Mouse (Mus musculus) yolk sac, embryonic 10.5 days (tissue): Measurements from ENCODE around the gene Pard6b.
"Not testable (repeated sequence)": the region's sequence is repeated elsewhere in the genome, so short reads cannot be mapped to it uniquely, and the experiment has no call there.

Source experiments
- DNase-seq: peaks from one replicate; pipeline ENCODE4 v3.0.0-alpha.2; 2017; ENCODE audit warnings: low spot score

Gene Pard6b

DNA sequence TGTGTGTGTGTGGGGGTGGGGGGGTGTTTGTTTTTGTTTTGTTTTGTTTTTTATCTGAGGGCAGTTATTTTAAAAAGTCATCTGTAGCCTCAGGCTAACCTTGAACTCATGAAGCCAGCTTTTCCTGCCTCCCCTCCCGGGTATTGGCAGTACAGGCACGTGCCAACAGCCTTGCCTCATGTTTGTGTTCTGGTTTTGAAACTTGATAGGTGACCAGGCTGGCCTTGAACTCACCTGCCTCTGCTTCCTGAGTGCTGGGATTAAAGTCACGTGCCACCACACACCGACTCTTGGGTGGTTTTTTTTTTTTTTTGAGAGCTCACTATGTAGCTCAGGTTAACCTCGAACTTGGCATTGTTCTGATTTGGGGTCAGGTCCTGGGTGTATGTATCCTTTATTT, 21.0 kb downstream of the Pard6b start:
- DNase-seq, result no peak

GRCm38 (mm10) chr2:168103341-168103740, 22.5 kb downstream of the Pard6b start:
- DNase-seq, result no peak

GRCm38 (mm10) chr2:168104375-168105144, 23.8 kb downstream of the Pard6b start:
- DNase-seq, result peak; percentile 90

- peak; percentile 92 for DNase-seq
Measured at GRCm38 (mm10) chr2:168105271-168105670, 24.5 kb downstream of the Pard6b start.

DNA sequence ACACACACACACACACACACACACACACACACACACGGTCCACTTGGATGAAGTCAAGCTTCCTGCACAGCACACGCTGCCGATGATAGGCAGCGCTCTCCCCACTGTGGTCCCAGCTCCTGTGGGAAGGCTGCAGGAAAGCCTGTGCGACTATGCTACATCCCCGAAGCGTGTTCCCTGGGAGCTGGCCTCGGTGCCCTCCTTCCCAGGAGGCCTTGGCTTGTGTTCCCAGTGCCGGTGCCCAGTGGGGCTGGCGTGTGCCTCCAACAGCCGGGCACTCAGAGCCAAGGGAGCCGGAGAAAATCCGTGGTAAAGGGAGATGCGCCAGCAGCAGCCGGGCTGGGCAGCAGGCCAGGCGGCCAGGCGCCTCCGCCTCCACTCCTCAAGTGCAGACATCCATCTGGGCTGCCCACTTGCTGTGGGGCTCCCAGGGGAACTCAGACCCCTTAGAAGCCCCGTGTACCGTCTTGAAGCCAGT, 25.9 kb downstream of the Pard6b start:
- DNase-seq, result no peak

DNA sequence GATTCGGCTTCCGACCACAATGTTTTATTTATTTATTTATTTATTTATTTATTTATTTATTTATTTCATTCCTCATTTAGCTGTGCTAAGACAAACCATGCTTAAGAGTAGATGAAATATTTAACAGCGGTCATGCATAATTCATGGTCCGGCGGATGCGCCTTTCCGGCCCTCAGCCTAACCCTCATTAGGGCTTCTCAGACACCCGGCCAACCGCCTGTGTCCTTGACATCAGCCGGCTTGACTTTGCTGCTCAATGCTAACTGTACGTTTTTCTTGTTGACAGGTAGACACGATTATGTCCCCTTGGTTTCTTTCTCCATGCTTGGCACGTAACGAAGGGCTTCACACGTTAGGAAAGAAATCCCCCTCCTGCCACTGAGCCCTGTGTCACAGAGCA, 26.6 kb downstream of the Pard6b start:
- no peak for DNase-seq

GRCm38 (mm10) chr2:168107901-168108300, 27.1 kb downstream of the Pard6b start:
- not testable (repeated sequence) for DNase-seq

DNA sequence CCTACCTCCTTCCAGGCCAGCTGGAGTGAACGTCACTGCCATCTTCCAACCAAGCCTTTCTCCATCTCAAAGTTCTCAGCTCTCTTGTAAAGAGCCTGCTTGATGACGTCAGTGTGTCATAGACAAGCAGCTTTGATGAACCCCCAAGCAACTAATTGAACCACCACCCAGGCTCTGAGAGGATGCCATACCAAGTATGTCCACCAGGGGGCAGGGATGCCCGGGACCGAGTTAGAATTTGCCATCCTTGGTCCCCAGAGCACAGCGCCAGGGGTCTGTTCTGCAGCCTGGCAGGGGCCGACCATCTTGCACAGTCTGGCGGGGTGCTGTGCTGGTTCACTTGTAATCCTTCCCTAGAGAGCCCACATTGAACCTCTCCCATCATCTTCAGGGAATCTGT, 31.1 kb downstream of the Pard6b start:
- no peak for DNase-seq

DNA sequence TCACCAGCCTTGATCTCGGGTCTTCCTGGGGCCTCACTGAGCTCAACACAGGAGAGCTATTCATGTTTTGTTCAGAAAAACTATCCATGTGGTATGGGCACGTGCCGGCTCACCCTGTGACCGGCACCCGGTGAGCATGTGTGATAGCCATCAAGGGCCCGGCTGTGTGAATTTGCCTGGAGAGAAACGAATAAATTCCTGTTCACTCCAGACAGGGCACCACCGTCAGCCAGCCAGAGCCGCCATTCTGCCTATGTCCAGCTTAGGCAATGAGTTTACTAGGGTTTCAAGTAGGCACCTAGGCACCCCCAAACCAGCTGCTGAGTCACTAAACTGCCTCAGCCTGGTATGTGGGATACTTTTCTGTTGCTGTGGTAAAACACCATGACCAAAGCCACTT, 32.5 kb downstream of the Pard6b start:
- no peak for DNase-seq

GRCm38 (mm10) chr2:168113692-168114091, 32.9 kb downstream of the Pard6b start:
- DNase-seq, result no peak

DNA sequence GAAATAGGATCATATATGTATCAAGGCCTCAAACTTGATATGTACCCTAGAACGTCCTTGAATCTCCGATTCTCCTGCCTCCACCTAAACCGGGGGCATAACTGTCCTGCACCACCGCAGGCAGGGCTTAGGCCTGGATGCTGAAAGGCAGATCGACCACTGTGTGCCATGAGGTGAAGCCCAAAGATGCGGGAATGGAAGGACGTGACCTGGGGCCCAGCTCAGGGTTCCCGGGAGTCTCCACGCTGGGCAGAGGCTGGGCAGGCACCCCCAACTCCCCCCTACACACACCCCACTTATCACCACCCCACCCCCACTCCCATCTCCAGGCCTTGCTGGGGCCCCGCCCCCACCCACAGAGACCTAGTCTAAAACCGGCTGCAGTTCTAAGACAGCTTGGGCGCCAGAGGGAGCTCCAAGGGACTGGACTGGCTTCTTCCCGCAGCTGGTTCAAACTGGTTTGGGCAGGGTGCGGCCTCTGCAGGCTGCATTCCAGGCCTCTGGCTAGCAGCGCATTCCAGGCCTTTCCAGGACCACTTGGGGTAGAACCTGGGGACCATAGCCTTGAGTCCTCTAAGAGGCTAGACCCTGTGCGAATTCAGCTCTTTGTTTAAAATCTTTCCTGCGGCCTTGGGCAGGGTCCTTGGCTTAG, 34.0 kb downstream of the Pard6b start:
- peak; percentile 92 for DNase-seq

DNA sequence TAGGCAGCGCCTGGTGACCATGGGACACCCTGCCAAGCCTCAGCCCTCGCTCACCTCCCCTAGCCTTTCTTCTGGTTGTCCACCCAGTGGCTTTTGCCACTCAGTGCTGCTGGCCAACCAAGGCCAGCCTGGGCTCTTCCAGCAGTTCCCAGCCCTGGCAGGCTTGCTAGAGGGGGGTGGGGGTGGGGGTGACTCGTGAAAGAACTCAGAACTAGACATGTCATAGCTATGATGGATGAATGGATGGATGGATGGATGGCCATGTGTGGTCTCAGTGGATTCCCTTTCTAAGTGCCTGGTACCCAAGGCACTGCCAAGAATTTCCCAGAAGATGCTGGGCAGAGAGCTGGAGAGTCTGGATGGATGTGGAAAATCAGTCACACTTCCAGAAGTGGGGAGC, 35.0 kb downstream of the Pard6b start:
- DNase-seq, result no peak

DNA sequence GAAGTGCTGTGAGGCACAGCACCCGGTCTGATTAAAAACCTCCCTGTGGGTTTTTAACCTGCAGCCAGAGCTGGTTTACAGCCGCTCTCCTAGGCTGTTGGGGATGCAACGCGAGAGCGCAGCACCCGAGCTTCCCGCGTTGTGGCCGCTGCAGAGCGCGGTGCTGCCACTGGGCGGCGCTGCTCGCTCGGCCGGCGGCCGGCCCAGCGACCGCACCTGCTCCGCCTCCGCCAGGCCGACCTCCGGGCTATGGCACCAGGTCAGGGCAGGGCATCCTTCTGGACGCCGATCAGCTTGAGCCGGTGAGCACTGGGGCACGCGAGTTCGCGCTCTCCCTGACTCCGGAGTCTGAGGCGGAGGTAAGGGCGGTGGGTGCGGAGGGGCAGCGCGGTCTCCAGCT, 36.3 kb downstream of the Pard6b start:
- DNase-seq, result peak; percentile 78

GRCm38 (mm10) chr2:168117553-168117952, 36.7 kb downstream of the Pard6b start:
- DNase-seq, result no peak

DNA sequence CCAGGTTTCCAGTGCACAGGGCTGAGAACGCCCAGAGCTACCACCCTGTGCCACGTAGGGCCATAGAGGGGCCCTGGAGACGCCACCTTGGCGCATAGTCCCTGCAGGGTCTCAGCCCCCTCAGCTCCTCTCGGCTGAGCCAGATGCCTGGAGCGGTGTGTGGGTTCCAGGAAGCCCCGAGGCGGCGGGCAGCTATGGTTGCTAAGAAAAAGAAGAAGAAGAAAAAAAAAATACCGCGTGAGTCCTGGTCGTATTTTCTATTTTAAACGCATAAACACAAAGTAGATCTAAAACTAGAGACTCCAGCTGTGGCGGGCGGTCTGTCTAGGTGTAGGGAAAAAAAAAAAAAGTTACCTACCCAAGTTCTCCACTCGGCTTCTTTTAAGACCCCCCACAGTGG, 37.2 kb downstream of the Pard6b start:
- DNase-seq, result no peak

GRCm38 (mm10) chr2:168118456-168118855, 37.7 kb downstream of the Pard6b start:
- DNase-seq, result no peak

GRCm38 (mm10) chr2:168119123-168119522, 38.3 kb downstream of the Pard6b start:
- peak; percentile 2 for DNase-seq

- DNase-seq, result no peak
Measured at GRCm38 (mm10) chr2:168120906-168121305, 40.1 kb downstream of the Pard6b start.

DNA sequence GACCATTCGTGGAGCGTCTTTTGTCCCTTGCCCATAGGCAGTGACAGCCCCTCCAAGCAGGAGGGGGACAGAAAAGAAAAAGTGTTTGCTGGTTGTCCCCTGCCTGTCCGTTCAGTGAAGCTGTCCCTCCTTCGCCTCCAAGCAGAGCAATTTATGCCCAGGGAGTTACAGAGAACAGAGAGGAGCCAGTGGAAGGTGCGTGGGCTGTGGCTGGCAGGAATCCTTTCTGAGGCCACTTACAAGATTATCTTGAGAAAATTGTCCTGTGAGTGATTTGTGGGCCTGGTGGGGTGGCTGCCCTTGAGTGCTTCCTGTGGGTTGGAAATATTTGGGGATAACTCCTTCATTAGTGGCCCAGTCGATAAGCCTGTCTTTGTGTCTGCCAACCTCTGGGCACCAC, 42.8 kb downstream of the Pard6b start:
- DNase-seq, result no peak

DNA sequence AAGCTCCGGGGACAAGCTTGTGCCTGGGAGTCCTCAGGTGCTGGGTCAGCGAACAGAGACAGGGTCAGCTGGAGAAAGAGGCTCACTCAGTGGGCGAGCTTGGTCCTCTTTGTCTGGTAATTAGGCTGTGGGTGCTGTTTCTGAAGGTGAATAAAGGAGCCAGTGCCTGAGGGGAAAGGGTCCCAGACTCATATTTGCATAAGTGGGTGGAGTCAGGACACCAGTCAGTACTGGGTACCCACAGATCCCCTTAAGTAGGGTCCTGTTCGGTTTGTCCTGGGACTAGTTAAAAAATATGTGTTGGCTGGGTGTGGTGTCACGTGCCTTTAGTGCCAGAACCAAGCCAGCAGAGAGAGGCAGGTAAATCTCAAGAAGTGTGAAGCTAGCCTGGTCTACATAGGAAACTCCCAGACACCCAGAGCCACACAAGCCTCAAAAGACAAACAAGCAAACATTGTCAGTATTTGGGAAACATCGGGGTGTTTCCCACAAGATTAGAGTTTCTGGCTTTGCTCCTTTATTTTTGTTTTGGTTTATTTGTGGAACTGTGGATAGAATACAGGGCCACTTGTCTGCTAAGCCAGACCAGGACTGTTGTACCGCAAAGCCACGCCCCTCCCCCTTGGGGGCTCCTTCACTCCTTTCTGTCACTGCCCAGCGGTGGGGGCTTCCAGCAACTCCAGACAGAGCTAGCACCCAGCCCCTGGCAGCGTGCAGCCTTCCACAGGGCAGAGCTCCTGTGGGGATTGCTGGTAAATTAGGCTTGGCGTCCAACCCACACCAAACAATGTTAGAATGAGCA, 44.7 kb downstream of the Pard6b start:
- DNase-seq, result no peak

DNA sequence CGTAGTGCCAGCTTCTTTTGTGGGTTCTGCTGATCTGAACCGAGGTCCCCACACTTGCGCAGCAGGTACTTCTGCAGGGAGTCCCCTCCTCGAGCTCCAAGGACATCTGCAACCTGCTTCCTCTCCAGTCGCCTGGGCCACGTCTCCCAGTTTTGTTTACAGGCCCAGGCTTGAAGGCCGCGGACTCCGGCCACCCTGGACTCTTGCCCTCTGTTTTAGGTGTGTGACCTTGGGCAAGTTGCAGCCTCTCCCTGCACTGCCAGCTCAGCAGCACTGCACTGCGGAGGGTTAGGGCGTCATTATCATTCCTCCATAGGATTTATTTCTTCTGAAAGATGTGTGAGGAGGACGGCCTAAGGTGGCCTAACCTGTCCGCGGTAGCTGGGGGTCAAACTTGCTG, 47.0 kb downstream of the Pard6b start:
- peak; percentile 89 for DNase-seq

GRCm38 (mm10) chr2:168128211-168128859, 47.5 kb downstream of the Pard6b start:
- peak; percentile 97 for DNase-seq
